In the genomic region with DNA sequence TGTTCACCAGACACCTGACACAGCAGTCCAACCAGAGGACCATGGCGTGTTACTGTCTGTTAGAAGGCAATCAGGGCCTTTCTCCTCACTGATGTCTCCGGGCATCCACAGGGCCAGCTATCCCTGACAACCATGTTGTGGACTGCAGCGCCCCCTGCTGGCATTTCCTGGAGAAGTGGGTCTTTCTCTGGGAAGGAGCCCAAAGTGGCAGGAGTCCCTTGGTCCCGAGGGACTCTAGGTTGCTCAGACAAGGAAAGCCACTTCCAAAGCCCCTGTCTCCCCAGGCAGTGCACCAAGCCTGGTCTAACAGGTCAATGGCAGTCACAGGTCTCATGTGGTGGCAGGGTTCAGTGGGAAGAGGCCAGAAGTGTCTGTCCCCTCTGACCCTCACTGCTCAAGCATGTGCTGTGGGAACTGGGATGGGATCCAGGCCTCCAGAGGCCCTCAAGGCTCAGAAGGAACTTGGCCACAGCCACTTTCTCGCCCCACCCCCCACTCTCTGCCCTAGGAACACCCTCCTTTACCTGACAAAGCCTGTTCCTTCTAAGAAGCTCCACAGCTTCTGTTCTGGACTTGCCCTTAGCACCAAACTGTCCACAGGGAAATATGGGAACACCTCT, we compare ENCODE assay signal across 7 mouse cellular contexts. TPM values are rescaled to one million over a fixed set of nuclear protein-coding genes. Genes with fewer than 3 reads are reported as not detected.
A peak's percentile ranks its signal among the peaks of the same experiment; 100 is the strongest.
DNase-seq lines count a peak whose midpoint lies in the region; ATAC-seq and TF ChIP-seq lines count a peak whose summit lies in the region.

No protein-coding gene starts in this region.

- H3K27me3 ChIP-seq in MEL (ENCODE audit: control insufficient read depth in 1 of 2, insufficient read depth in 2 of 2, low read length in 2 of 2) = no peaks in the 10 kb centered on the region
- no peaks in the 10 kb centered on the region for H3K27me3 ChIP-seq in lung, postnatal 0 days (replicated peaks; ENCODE audit: insufficient read depth, low read length)
- H3K27me3 ChIP-seq in small intestine, adult 2 months (ENCODE audit: control insufficient read depth, insufficient read depth, low read length) = no peaks in the 10 kb centered on the region

- TF ChIP-seq EP300 in MEL (IDR thresholded peaks at IDR 0.05; ENCODE audit: low read depth in 1 of 2, low read length in 2 of 2) = no peak
- TF ChIP-seq EP300 in lung, postnatal 0 days (IDR thresholded peaks at IDR 0.05) = no peak

- ATAC-seq in lung, postnatal 0 days = peak; percentile 60

- H3K79me2 ChIP-seq in MEL (ENCODE audit: control insufficient read depth, insufficient read depth, low read length, poor library complexity) = peaks cover 69% of the 10 kb centered on the region

- H3K4me2 ChIP-seq in lung, postnatal 0 days (replicated peaks; ENCODE audit: low read depth, low read length) = no peak overlapping the region

- TF ChIP-seq POLR2A in MEL (IDR thresholded peaks at IDR 0.05; ENCODE audit: control insufficient read depth in 1 of 2, insufficient read depth in 1 of 2, low read depth in 1 of 2, low read length in 2 of 2, poor library complexity in 1 of 2) = no peak
- no peak for TF ChIP-seq POLR2A in small intestine, adult 2 months (IDR thresholded peaks at IDR 0.05; ENCODE audit: low read depth, low read length)

- peak; percentile 50 for TF ChIP-seq RAD21 in MEL (IDR thresholded peaks at IDR 0.05; ENCODE audit: low read depth, low read length)

- no peak overlapping the region for H3K4me3 ChIP-seq in MEL (ENCODE audit: control insufficient read depth in 1 of 2, insufficient read depth in 1 of 2, low read depth in 2 of 2, low read length in 2 of 2)
- no peak overlapping the region for H3K4me3 ChIP-seq in lung, postnatal 0 days (ENCODE audit: low read depth, low read length)
- H3K4me3 ChIP-seq in small intestine, adult 2 months (ENCODE audit: low read depth, low read length) = no peak overlapping the region

- no peak overlapping the region for H3K27ac ChIP-seq in MEL (ENCODE audit: control insufficient read depth, low read depth, low read length)
- peak overlapping the region; percentile 59 for H3K27ac ChIP-seq in lung, postnatal 0 days (ENCODE audit: low read length)
- no peak overlapping the region for H3K27ac ChIP-seq in small intestine, adult 2 months (ENCODE audit: insufficient read depth, low read depth, low read length)

- WGBS in lung, postnatal 0 days = 20% methylated on average over 5 of the region's 5 CpGs
- WGBS in small intestine, adult 2 months = 17% methylated on average over 5 of the region's 5 CpGs

- peaks cover 3 to 21% of the 10 kb centered on the region in 2 experiments; a peak in 3 of 4 replicates for H3K36me3 ChIP-seq in MEL (ENCODE audit: control insufficient read depth in 1 of 2, insufficient read depth in 2 of 2, low read length in 2 of 2)
- no peaks in the 10 kb centered on the region for H3K36me3 ChIP-seq in lung, postnatal 0 days (ENCODE audit: insufficient read depth, low read length)
- H3K36me3 ChIP-seq in small intestine, adult 2 months (ENCODE audit: control insufficient read depth, insufficient read depth, low read length) = no peaks in the 10 kb centered on the region

- H3K4me1 ChIP-seq in MEL (ENCODE audit: control insufficient read depth in 1 of 2, insufficient read depth in 2 of 2, low read length in 2 of 2) = peaks cover 3 to 29% of the 10 kb centered on the region in 2 experiments
- H3K4me1 ChIP-seq in lung, postnatal 0 days (ENCODE audit: insufficient read depth, low read depth, low read length) = peaks cover 23% of the 10 kb centered on the region; the same call in 1 of the 2 replicates
- peaks cover 18% of the 10 kb centered on the region for H3K4me1 ChIP-seq in small intestine, adult 2 months (ENCODE audit: control insufficient read depth, insufficient read depth, insufficient read length, low read length)

- H3K9ac ChIP-seq in MEL (ENCODE audit: control insufficient read depth, low read depth, low read length, poor library complexity, severe bottlenecking) = no peak overlapping the region
- H3K9ac ChIP-seq in lung, postnatal 0 days (replicated peaks; ENCODE audit: low read depth) = no peak overlapping the region

- peak; percentile 78 to 91 (median 79) for TF ChIP-seq CTCF in MEL (IDR thresholded peaks at IDR 0.05 in 2 of 3, conservative IDR thresholded peaks at IDR 0.05 in 1 of 3; ENCODE audit: control insufficient read depth in 1 of 3, insufficient read depth in 1 of 3, low read depth in 2 of 3, low read length in 3 of 3, poor library complexity in 1 of 3, severe bottlenecking in 1 of 3)
- peak; percentile 86 for TF ChIP-seq CTCF in lung, postnatal 0 days (IDR thresholded peaks at IDR 0.05)
- peak; percentile 70; the same call in 1 of the 2 replicates for TF ChIP-seq CTCF in small intestine, adult 2 months (IDR thresholded peaks at IDR 0.05; ENCODE audit: extremely low read depth, insufficient read length, insufficient replicate concordance, low read depth, low read length)

- H3K9me3 ChIP-seq in MEL (replicated peaks; ENCODE audit: insufficient read depth, low read length) = no peaks in the 10 kb centered on the region
- H3K9me3 ChIP-seq in lung, postnatal 0 days (ENCODE audit: low read length) = no peaks in the 10 kb centered on the region

- peak; percentile 50 for DNase-seq in CD4-positive helper T cell, adult 2 months (ENCODE audit: low read depth, low spot score)
- peak; percentile 66 for DNase-seq in MEL (ENCODE audit: low read depth, low spot score)
- peak; percentile 91 to 94 for DNase-seq in cerebellum, postnatal 10 days
- peak; percentile 69 for DNase-seq in heart, adult 8-10 months (ENCODE audit: low spot score)
- DNase-seq in kidney, postnatal 36 days = peak; percentile 88 to 92
- peak; percentile 81 for DNase-seq in lung, postnatal 0 days (ENCODE audit: low spot score)

TF ChIP-seq in MEL, 35 proteins besides CTCF, POLR2A, EP300 and RAD21:
- TF ChIP-seq ZNF384 (IDR thresholded peaks at IDR 0.05; ENCODE audit: low read depth, low read length) (no peak), CHD1 (IDR thresholded peaks at IDR 0.05; ENCODE audit: low read depth, low read length) (no peak), CHD2 (IDR thresholded peaks at IDR 0.05; ENCODE audit: low read length) (no peak), TBP (IDR thresholded peaks at IDR 0.05; ENCODE audit: low read depth, low read length) (no peak), SMC3 (IDR thresholded peaks at IDR 0.05; ENCODE audit: low read depth, low read length) (peak; percentile 38), ZC3H11A (IDR thresholded peaks at IDR 0.05; ENCODE audit: low read depth, low read length) (peak; percentile 34; the same call in 1 of the 2 replicates), BHLHE40 (IDR thresholded peaks at IDR 0.05; ENCODE audit: borderline replicate concordance, low read depth, low read length) (no peak)

RNA-seq across cellular contexts. Expression of a gene that starts 3.9 kb away (rescaled TPM):
- total RNA-seq in MEL (2012; rRNA removed) = 14.3 and 14.7 TPM in 2 replicates
- 10 to 100 TPM in 1 of 2 experiments, not detected in 1; 54.6 TPM for polyA plus RNA-seq in MEL (2012; ENCODE audit: insufficient read depth in 1 of 2, insufficient read length in 2 of 2, low read depth in 1 of 2, low replicate concordance in 2 of 2, missing spikeins in 1 of 2)
- total RNA-seq in heart, adult 8-10 months (2022) = 10 to 100 TPM; 10.7 to 15.0 (median 12.2) TPM
- polyA plus RNA-seq in lung, postnatal 0 days (2015; fragmentation: Nextera tagmentation; extraction: Ambion mirVana) = 12.9 TPM in 2 replicates
- 33.1 and 63.7 TPM in 2 replicates for polyA plus RNA-seq in small intestine, adult 2 months (2012; rRNA removed)

RNA-seq across cellular contexts. Expression of a gene that starts 18.5 kb away (rescaled TPM):
- 0.03 TPM in 1 of 2 replicates, not detected in the other for total RNA-seq in MEL (2012; rRNA removed)
- under 1 TPM in 1 of 2 experiments, not detected in 1; 0.13 TPM for polyA plus RNA-seq in MEL (2012; ENCODE audit: insufficient read depth in 1 of 2, insufficient read length in 2 of 2, low read depth in 1 of 2, low replicate concordance in 2 of 2, missing spikeins in 1 of 2)
- not detected for total RNA-seq in heart, adult 8-10 months (2022)
- 0.04 and 0.10 TPM in 2 replicates for polyA plus RNA-seq in lung, postnatal 0 days (2015; fragmentation: Nextera tagmentation; extraction: Ambion mirVana)
- polyA plus RNA-seq in small intestine, adult 2 months (2012; rRNA removed) = not detected in 2 replicates

RNA-seq across cellular contexts. Expression of a gene that starts 19.7 kb away (rescaled TPM):
- 30.0 and 37.1 TPM in 2 replicates for total RNA-seq in MEL (2012; rRNA removed)
- 10 to 100 TPM in 1 of 2 experiments, not detected in 1; 51.1 TPM for polyA plus RNA-seq in MEL (2012; ENCODE audit: insufficient read depth in 1 of 2, insufficient read length in 2 of 2, low read depth in 1 of 2, low replicate concordance in 2 of 2, missing spikeins in 1 of 2)
- 1 to 10 TPM; 3.5 to 5.0 (median 4.7) TPM for total RNA-seq in heart, adult 8-10 months (2022)
- 7.1 and 7.2 TPM in 2 replicates for polyA plus RNA-seq in lung, postnatal 0 days (2015; fragmentation: Nextera tagmentation; extraction: Ambion mirVana)
- 18.4 and 33.2 TPM in 2 replicates for polyA plus RNA-seq in small intestine, adult 2 months (2012; rRNA removed)

RNA-seq across cellular contexts. Expression of a gene that starts 32.7 kb away (rescaled TPM):
- total RNA-seq in MEL (2012; rRNA removed) = 89.6 and 98.5 TPM in 2 replicates
- polyA plus RNA-seq in MEL (2012; ENCODE audit: insufficient read depth in 1 of 2, insufficient read length in 2 of 2, low read depth in 1 of 2, low replicate concordance in 2 of 2, missing spikeins in 1 of 2) = 100 to 1,000 TPM in 1 of 2 experiments, 10 to 100 TPM in 1; 96.2 to 136 TPM
- 10 to 100 TPM; 44.7 to 48.1 (median 46.9) TPM for total RNA-seq in heart, adult 8-10 months (2022)
- 105 and 106 TPM in 2 replicates for polyA plus RNA-seq in lung, postnatal 0 days (2015; fragmentation: Nextera tagmentation; extraction: Ambion mirVana)
- 381 and 644 TPM in 2 replicates for polyA plus RNA-seq in small intestine, adult 2 months (2012; rRNA removed)

RNA-seq across cellular contexts. Expression of a gene that starts 45.2 kb away (rescaled TPM):
- total RNA-seq in MEL (2012; rRNA removed) = 34.2 and 36.5 TPM in 2 replicates
- polyA plus RNA-seq in MEL (2012; ENCODE audit: insufficient read depth in 1 of 2, insufficient read length in 2 of 2, low read depth in 1 of 2, low replicate concordance in 2 of 2, missing spikeins in 1 of 2) = 100 to 1,000 TPM in 1 of 2 experiments, not detected in 1; 140 TPM
- 10 to 100 TPM; 20.0 to 25.2 (median 21.9) TPM for total RNA-seq in heart, adult 8-10 months (2022)
- 56.9 and 59.3 TPM in 2 replicates for polyA plus RNA-seq in lung, postnatal 0 days (2015; fragmentation: Nextera tagmentation; extraction: Ambion mirVana)
- 84.0 and 130 TPM in 2 replicates for polyA plus RNA-seq in small intestine, adult 2 months (2012; rRNA removed)
